Mouse (Mus musculus) heart, adult 2 months (tissue): ENCODE measurements around the gene Pop7. TPM values are rescaled to one million over a fixed set of nuclear protein-coding genes. Genes with fewer than 3 reads are reported as not detected.

Experiments used
- DNase-seq, 2 experiments: peaks; one replicate each; pipeline ENCODE4 v3.0.0; 2021
- H3K27ac ChIP-seq: fragments of 200-600 bp; 2 replicates; pipeline ENCODE4 v1.8.1; 2022
- H3K27me3 ChIP-seq: fragments of 200-500 bp; 2 replicates; pipeline ENCODE4 v1.6.1; 2012; ENCODE audit warnings: mild to moderate bottlenecking, low read length, inconsistent platforms, mixed read lengths; ENCODE audit not compliant: control insufficient read depth, insufficient read depth
- H3K36me3 ChIP-seq: fragments of 200-500 bp; 2 replicates; pipeline ENCODE4 v1.6.1; 2012; ENCODE audit warnings: low read length, inconsistent platforms; ENCODE audit not compliant: control insufficient read depth, insufficient read depth
- H3K4me1 ChIP-seq: fragments of 200-500 bp; 2 replicates; pipeline ENCODE4 v1.6.1; 2011; ENCODE audit warnings: low read length; ENCODE audit not compliant: control insufficient read depth, insufficient read depth
- H3K4me3 ChIP-seq: fragments of 200-600 bp; 2 replicates; pipeline ENCODE4 v1.8.1; 2022
- H3K79me2 ChIP-seq: fragments of 200-500 bp; replicated peaks from 2 replicates; pipeline ENCODE4 v1.6.1; 2012; ENCODE audit warnings: mild to moderate bottlenecking, inconsistent platforms, low read length, moderate library complexity, mixed read lengths; ENCODE audit not compliant: control insufficient read depth, insufficient read depth
- H3K9ac ChIP-seq: fragments of 200-500 bp; 2 replicates; pipeline ENCODE4 v1.6.1; 2012; ENCODE audit warnings: low read depth, mild to moderate bottlenecking, control low read depth, inconsistent platforms, low read length, mixed read lengths
- CTCF ChIP-seq: fragments of 200-600 bp; IDR thresholded peaks from 2 replicates; pipeline ENCODE4 v1.8.1; 2022; ENCODE audit warnings: antibody characterized with exemption, mild to moderate bottlenecking, moderate library complexity
- EP300 ChIP-seq: fragments of 200-500 bp; IDR thresholded peaks from 2 replicates; pipeline ENCODE4 v1.6.1; 2011; ENCODE audit warnings: low read depth, low read length, control low read depth; ENCODE audit not compliant: insufficient read depth
- POLR2A ChIP-seq: fragments of 200-500 bp; IDR thresholded peaks from 2 replicates; pipeline ENCODE4 v1.6.1; 2011; ENCODE audit warnings: mild to moderate bottlenecking, low read depth, low read length, control low read depth; ENCODE audit not compliant: insufficient read depth
- WGBS: fragments of 180-500 bp; shearing (Covaris S2); methylation state at CpG from one replicate; pipeline ENCODE4 v1.1.7; 2018; 5-methylcytosine and 5-hydroxymethylcytosine counted together
- intact Hi-C: fragments of 180-260 bp; cut with DNase I; formaldehyde crosslinking; loops from one replicate; pipeline ENCODE4 v1.15.1; 2025
- polyA plus RNA-seq: library from polyadenylated mRNA; depleted of rRNA; stranded (reverse); fragments of >200 nt; gene quantifications from 2 replicates; pipeline ENCODE4 v1.2.3, GENCODE M21; 2012
- total RNA-seq, 2 experiments: library from RNA; stranded (reverse); gene quantifications; 2 replicates each; pipeline ENCODE4 v1.2.3; 2021

Gene Pop7
- total and polyA plus RNA-seq, 3 experiments = 13.4 to 25.6 (median 13.9) TPM

GRCm38 (mm10) chr5:137485071-137485850 is 17.1 kb downstream of the Pop7 start:
- Histone ChIP-seq H3K79me2 (no peaks in the 10 kb centered on the region), H3K4me1 (no peaks in the 10 kb centered on the region), H3K27ac (no peak overlapping the region), H3K27me3 (peaks cover 3% of the 10 kb centered on the region), H3K4me3 (no peak overlapping the region), H3K9ac (no peak overlapping the region), H3K36me3 (no peaks in the 10 kb centered on the region)
- DNase-seq = no peak
- WGBS = 17% methylated on average over 30 of the region's 30 CpGs
- TF ChIP-seq CTCF (no peak), EP300 (no peak), POLR2A (no peak)
- intact Hi-C loops = no loop called here

GRCm38 (mm10) chr5:137481897-137482296 is 20.4 kb downstream of the Pop7 start:
- Histone ChIP-seq H3K4me3 (no peak overlapping the region), H3K4me1 (no peaks in the 10 kb centered on the region), H3K36me3 (no peaks in the 10 kb centered on the region), H3K9ac (no peak overlapping the region), H3K27ac (no peak overlapping the region), H3K79me2 (no peaks in the 10 kb centered on the region), H3K27me3 (peaks cover 3% of the 10 kb centered on the region)
- no peak for TF ChIP-seq POLR2A
- TF ChIP-seq EP300 = no peak
- no peak for TF ChIP-seq CTCF
- DNase-seq = no peak
- 44% methylated on average over 8 of the region's 8 CpGs for WGBS
- intact Hi-C loops = loop anchor here (5.0 kb wide), 1 partner anchor 170 kb away; no protein-coding TSS in a partner anchor

- H3K79me2 ChIP-seq = no peaks in the 10 kb centered on the region
- H3K27me3 ChIP-seq = peaks cover 3% of the 10 kb centered on the region
- DNase-seq = peak; percentile 75 to 86
- intact Hi-C loops = loop anchor here (5.0 kb wide), 1 partner anchor 171 kb away; no protein-coding TSS in a partner anchor
- H3K4me1 ChIP-seq = no peaks in the 10 kb centered on the region
- no peak overlapping the region for H3K27ac ChIP-seq
- no peaks in the 10 kb centered on the region for H3K36me3 ChIP-seq
- H3K4me3 ChIP-seq = no peak overlapping the region
- TF ChIP-seq POLR2A = no peak
- TF ChIP-seq EP300 = 0 out of 2 replicates have a peak, but pooled peaks have one; percentile 30
- peak; percentile 74 for TF ChIP-seq CTCF
- no peak overlapping the region for H3K9ac ChIP-seq
These were observed 21.2 kb downstream of the Pop7 start for GRCm38 (mm10) chr5:137481138-137481537.

- no peaks in the 10 kb centered on the region for H3K36me3 ChIP-seq
- H3K79me2 ChIP-seq = no peaks in the 10 kb centered on the region
- H3K9ac ChIP-seq = no peak within 1 kb of the TSS
- H3K27ac ChIP-seq = no peak within 1 kb of the TSS
- no peak for DNase-seq
- intact Hi-C loops = no loop called here
- no peak within 1 kb of the TSS for H3K4me3 ChIP-seq
- 70% methylated on average over 5 of the region's 5 CpGs for WGBS
- no peaks in the 10 kb centered on the region for H3K27me3 ChIP-seq
- no peaks in the 10 kb centered on the region for H3K4me1 ChIP-seq
- TF ChIP-seq POLR2A (no peak), EP300 (no peak), CTCF (no peak)
These were observed 25.4 kb downstream of the Pop7 start, which contains the start of gene Zan for GRCm38 (mm10) chr5:137476964-137477363. Zan (minus strand) TSS chr5:137477064.

- TF ChIP-seq POLR2A = no peak
- no peak for TF ChIP-seq CTCF
- TF ChIP-seq EP300 = no peak
- no peak overlapping the region for H3K9ac ChIP-seq
- no peak overlapping the region for H3K4me3 ChIP-seq
- no peaks in the 10 kb centered on the region for H3K27me3 ChIP-seq
- no peaks in the 10 kb centered on the region for H3K79me2 ChIP-seq
- H3K27ac ChIP-seq = no peak overlapping the region
- DNase-seq = no peak
- H3K36me3 ChIP-seq = no peaks in the 10 kb centered on the region
- no peaks in the 10 kb centered on the region for H3K4me1 ChIP-seq
- 71% methylated on average over 2 of the region's 2 CpGs for WGBS
- intact Hi-C loops = no loop called here
These were observed 28.0 kb downstream of the Pop7 start for GRCm38 (mm10) chr5:137474351-137474750.

GRCm38 (mm10) chr5:137472252-137472904 is 29.9 kb downstream of the Pop7 start:
- no peak for TF ChIP-seq CTCF
- TF ChIP-seq POLR2A = no peak
- TF ChIP-seq EP300 = no peak
- intact Hi-C loops = no loop called here
- Histone ChIP-seq H3K36me3 (no peaks in the 10 kb centered on the region), H3K27ac (no peak overlapping the region), H3K27me3 (no peaks in the 10 kb centered on the region), H3K4me1 (no peaks in the 10 kb centered on the region), H3K4me3 (no peak overlapping the region), H3K9ac (no peak overlapping the region), H3K79me2 (no peaks in the 10 kb centered on the region)
- DNase-seq = no peak
- 49% methylated on average over 5 of the region's 5 CpGs for WGBS
